Mouse (Mus musculus): ENCODE results near the gene Platr17. TPM values are rescaled to one million over a fixed set of nuclear protein-coding genes. Genes with fewer than 3 reads are reported as not detected.

Gene Platr17
- total RNA-seq, 1 experiment from 2014 or later, result 0.93 TPM

DNA sequence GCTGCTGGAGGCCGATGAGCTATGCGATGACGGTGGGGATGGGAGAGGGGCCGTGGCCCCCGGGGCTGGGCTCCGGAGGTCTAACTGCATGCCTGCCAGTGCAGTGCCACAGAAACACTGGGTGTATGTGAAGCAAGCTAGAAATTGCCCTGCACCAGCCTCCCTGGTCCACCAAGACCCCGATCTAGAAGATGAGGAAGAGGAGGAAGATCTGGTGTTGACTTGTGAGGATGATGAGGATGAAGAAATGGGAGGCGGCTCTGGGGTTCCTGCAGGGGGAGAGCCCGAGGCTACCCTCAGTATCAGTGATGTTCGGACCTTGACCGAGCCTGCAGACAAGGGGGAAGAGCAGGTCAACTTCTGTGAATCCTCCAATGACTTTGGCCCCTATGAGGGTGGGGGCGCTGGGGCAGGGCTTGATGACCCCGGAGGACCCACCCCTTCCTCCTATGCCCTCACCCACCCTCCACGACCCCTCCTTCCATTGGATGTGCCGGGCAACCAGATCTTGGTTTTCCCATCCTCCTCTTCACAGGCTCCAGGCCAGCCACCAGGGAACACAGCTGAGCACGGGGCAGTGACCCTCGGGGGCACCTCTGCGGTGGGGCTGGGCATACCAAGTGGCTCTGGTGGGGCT, 12.8 kb downstream of the Platr17 start:
- ATAC-seq (ENCODE audit: extremely low read depth, insufficient number of reproducible peaks, low FRiP score, poor library complexity, severe bottlenecking), result no peak

DNA sequence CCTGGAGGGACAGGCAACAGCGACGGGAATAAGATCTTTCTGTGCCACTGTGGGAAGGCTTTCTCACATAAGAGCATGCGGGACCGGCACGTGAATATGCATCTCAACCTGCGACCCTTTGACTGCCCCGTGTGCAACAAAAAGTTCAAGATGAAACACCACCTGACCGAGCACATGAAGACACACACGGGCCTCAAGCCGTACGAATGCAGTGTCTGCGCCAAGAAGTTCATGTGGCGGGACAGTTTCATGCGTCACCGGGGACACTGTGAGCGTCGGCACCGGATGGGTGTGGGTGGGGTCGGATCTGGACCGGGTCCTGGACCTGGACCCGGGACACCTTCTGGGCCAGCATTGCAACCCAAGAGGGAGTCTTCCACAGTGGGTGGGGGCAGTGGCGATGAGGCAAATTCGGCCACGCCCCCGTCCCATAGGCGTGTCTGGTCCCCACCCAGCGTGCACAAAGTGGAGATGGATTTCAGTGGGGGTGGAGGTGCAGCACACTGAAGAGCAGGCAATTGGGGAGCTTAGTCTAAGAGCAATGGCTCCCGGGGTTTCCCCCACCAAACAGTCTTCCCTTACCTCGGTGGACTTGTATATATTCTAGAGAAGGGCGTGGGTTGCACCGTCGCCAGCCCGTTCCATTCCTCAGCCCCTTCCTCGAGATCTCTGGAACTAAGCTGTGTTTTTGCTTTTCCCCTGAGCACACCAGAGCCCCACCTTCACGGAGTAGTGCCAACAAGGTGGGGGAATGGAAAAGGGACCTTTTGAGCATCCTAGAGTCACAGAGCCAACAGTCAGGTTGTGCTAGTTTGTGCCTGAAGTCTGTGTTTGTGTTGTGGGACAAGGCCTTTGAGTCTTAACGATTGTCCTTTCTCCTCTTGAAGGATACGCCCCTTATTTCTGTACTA, 13.6 kb downstream of the Platr17 start:
- ATAC-seq (ENCODE audit: extremely low read depth, insufficient number of reproducible peaks, low FRiP score, poor library complexity, severe bottlenecking), result no peak

- ATAC-seq (ENCODE audit: extremely low read depth, insufficient number of reproducible peaks, low FRiP score, poor library complexity, severe bottlenecking), result peak; percentile 74
Measured at GRCm38 (mm10) chr17:33919351-33920281, 14.7 kb downstream of the Platr17 start.

DNA sequence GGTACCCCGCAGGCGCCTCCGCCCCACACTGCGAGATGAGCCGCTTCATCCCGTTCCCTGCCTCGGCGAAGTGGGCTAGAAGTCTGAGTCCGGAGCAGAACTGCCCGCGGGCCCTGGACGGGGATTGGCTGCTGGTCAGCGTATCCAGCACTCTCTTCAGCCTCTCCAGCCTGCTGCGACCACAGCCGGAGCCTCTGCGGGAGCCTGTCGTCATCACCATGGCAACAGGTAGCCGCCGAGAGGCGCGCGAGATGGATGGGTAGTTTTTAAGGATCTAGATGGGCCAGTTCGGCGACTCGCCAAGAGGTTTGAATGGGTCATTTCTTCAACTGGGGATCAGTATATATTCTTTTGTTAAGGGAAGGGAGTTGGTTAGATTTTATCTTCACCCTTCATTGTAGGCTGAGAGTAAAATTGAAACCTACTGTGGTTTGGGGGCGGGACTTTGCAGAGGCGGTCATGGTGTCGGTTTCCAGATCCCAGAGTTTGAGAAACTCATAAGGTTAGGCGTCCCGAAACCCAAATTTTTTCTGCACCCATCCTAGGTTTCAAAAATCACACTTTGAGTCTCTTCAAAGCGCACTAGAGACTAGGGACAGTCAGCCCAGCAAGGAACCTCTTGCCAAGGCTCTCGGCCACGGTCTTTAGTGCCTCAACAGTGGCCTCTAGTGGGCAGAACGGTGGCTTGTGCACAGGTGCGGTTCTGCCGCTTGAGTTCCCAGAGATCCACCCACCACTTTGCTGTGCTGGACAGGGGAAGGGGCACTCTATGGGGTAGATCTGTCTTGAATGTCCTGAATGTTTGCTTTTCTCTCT, 15.6 kb downstream of the Platr17 start:
- ATAC-seq (ENCODE audit: extremely low read depth, insufficient number of reproducible peaks, low FRiP score, poor library complexity, severe bottlenecking), result peak; percentile 50

DNA sequence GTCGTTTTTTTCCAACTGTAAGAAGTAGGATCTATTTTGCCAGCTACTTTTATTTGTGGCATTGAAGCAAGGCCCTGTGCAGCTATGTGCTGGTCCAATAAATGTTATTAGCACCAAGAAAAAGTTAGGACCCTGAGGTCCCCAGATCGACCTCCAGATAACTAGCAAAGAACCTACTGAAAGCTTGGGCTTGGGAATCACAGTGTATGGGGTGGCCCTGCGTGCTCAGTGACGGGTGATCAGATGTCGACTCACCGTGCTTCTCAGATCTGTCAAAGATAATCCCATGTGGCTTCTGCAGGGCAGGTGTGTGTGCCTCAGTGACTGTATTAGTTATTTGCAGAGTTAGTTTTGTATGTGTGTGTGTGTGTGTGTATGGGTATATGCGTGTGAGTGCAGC, 16.4 kb downstream of the Platr17 start:
- ATAC-seq (ENCODE audit: extremely low read depth, insufficient number of reproducible peaks, low FRiP score, poor library complexity, severe bottlenecking), result no peak

- ATAC-seq (ENCODE audit: extremely low read depth, insufficient number of reproducible peaks, low FRiP score, poor library complexity, severe bottlenecking), result no peak
Measured at GRCm38 (mm10) chr17:33924577-33925283, 19.8 kb downstream of the Platr17 start.

GRCm38 (mm10) chr17:33925406-33926116, 20.6 kb downstream of the Platr17 start:
- no peak for ATAC-seq (ENCODE audit: extremely low read depth, insufficient number of reproducible peaks, low FRiP score, poor library complexity, severe bottlenecking)

GRCm38 (mm10) chr17:33926207-33926932, 21.4 kb downstream of the Platr17 start:
- no peak for ATAC-seq (ENCODE audit: extremely low read depth, insufficient number of reproducible peaks, low FRiP score, poor library complexity, severe bottlenecking)

DNA sequence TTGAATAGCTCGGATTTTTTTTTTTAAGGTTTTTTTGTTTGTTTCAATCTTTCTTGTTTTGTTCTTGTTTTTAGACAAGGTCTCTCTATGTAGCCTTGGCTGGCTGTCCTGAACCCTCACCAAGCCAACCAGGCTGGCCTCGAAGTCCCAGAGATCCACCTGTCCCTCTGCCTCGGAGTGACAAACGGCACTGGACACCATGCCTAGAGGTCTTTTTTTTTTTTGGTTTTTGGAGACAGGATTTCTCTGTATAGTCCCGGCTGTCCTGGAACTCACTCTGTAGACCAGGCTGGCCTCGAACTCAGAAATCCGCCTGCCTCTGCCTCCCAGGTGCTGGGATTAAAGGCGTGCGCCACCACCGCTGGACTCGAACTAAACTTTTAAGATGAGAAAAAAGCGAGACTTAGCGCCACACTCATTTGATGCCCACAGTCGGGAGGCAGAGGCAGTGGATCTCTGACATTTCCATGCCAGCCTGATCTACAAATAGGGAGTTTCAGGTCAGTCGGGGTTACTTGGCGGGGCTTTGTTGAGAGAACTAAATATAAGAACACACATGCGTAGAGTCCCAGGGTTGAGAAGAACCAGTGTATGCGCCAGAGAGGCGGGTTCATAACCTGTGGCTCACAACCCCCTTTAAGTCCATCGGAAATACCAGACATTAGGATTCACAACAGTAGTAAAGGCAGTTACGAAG, 23.5 kb downstream of the Platr17 start:
- no peak for ATAC-seq (ENCODE audit: extremely low read depth, insufficient number of reproducible peaks, low FRiP score, poor library complexity, severe bottlenecking)

GRCm38 (mm10) chr17:33929371-33930279, 24.7 kb downstream of the Platr17 start, which contains the start of gene Rgl2:
Gene Rgl2, plus strand, starts transcription at chr17:33929543.
- ATAC-seq (ENCODE audit: extremely low read depth, insufficient number of reproducible peaks, low FRiP score, poor library complexity, severe bottlenecking), result peak; percentile 55

- peak; percentile 13; the same call in 1 of the 2 replicates for ATAC-seq (ENCODE audit: extremely low read depth, insufficient number of reproducible peaks, low FRiP score, poor library complexity, severe bottlenecking)
Measured at GRCm38 (mm10) chr17:33930280-33931158, 25.6 kb downstream of the Platr17 start.

GRCm38 (mm10) chr17:33931159-33931866, 26.4 kb downstream of the Platr17 start:
- ATAC-seq (ENCODE audit: extremely low read depth, insufficient number of reproducible peaks, low FRiP score, poor library complexity, severe bottlenecking), result no peak

DNA sequence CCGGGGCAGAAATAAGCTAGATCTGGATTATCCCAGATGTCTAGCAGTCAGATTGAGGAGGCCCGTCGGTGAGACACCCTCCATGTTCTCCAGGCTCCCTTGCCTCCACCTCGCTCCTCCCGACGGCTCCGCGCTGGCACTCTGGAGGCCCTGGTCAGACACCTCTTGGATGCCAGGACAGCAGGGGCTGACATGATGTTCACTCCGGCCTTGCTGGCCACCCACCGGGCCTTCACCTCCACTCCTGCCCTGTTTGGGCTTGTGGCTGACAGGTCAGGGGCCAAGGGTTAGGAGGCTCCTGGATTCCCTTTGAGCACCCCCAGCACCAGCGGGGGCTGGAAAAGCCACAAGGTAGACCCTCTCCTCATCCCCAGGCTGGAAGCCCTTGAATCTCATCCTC, 27.0 kb downstream of the Platr17 start:
- ATAC-seq (ENCODE audit: extremely low read depth, insufficient number of reproducible peaks, low FRiP score, poor library complexity, severe bottlenecking), result no peak

DNA sequence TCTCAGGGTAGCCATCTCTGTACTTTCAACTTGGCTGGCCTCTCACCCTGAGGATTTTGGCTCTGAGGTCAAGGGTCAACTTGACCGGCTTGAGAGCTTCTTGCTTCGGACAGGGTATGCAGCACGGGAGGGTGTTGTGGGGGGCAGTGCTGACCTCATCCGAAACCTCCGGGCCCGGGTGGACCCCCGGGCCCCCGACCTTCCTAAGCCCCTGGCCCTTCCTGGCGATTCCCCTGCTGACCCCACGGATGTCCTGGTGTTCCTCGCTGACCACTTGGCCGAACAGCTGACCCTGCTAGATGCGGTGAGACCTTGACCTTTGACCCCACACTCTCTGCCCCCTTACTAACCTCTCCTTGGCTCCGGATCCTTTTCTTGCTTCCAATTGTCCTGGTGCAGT, 27.5 kb downstream of the Platr17 start:
- ATAC-seq (ENCODE audit: extremely low read depth, insufficient number of reproducible peaks, low FRiP score, poor library complexity, severe bottlenecking), result no peak
